Mouse (Mus musculus) megakaryocyte progenitor cell, adult 5-6 weeks (primary cell): ENCODE results near the gene Fcer2a. TPM values are rescaled to one million over a fixed set of nuclear protein-coding genes. Genes with fewer than 3 reads are reported as not detected.

Source experiments
- ATAC-seq: replicated peaks from 2 replicates; pipeline ENCODE4 v1.8.0; 2016; ENCODE audit warnings: mild to moderate bottlenecking, moderate TSS enrichment, inconsistent platforms; ENCODE audit not compliant: poor library complexity
- total RNA-seq, 2 experiments: library from RNA; stranded (forward) in 1 of 2; stranded (reverse) in 1 of 2; fragments of 157-497, 149-512 nt in 1 of 2; fragments of 200-1000 nt in 1 of 2; gene quantifications; 2 replicates each; pipeline versions ENCODE4 v1.2.3 to v1.2.4; 2015 to 2017

The Fcer2a gene
- total RNA-seq, 2 experiments from 2014 or later, result not detected

GRCm38 (mm10) chr8:3676993-3677579, 16.9 kb downstream of the Fcer2a start:
- peak; percentile 33 for ATAC-seq

- peak; percentile 77 for ATAC-seq
Measured at GRCm38 (mm10) chr8:3676131-3676992, 17.6 kb downstream of the Fcer2a start, which contains the start of gene Trappc5. TSS of gene Trappc5 (plus strand) at chr8:3676299.

GRCm38 (mm10) chr8:3674671-3675070, 19.3 kb downstream of the Fcer2a start:
- ATAC-seq, result no peak

GRCm38 (mm10) chr8:3671980-3672491, 21.9 kb downstream of the Fcer2a start, which contains the start of gene Fcor:
TSS of gene Fcor (minus strand) at chr8:3672362.
- ATAC-seq, result peak; percentile 65

- peak; percentile 51 for ATAC-seq
Measured at GRCm38 (mm10) chr8:3670388-3670787, 23.6 kb downstream of the Fcer2a start.

GRCm38 (mm10) chr8:3665507-3665906, 28.5 kb downstream of the Fcer2a start, which contains the start of gene Mcemp1:
TSS of gene Mcemp1 (plus strand) at chr8:3665754.
- ATAC-seq, result peak; percentile 43

GRCm38 (mm10) chr8:3664405-3664804, 29.6 kb downstream of the Fcer2a start:
- ATAC-seq, result peak; percentile 88

GRCm38 (mm10) chr8:3660889-3661288, 33.1 kb downstream of the Fcer2a start:
- ATAC-seq, result peak; percentile 64

- ATAC-seq, result no peak
Measured at GRCm38 (mm10) chr8:3656725-3657381, 37.1 kb downstream of the Fcer2a start.

- ATAC-seq, result no peak
Measured at GRCm38 (mm10) chr8:3655526-3655925, 38.4 kb downstream of the Fcer2a start, which contains the start of gene Retn. TSS of gene Retn (plus strand) at chr8:3655770.

GRCm38 (mm10) chr8:3654726-3655508, 39.1 kb downstream of the Fcer2a start:
- no peak for ATAC-seq

GRCm38 (mm10) chr8:3652845-3653244, 41.1 kb downstream of the Fcer2a start:
- ATAC-seq, result peak; percentile 12; the same call in 1 of the 2 replicates

GRCm38 (mm10) chr8:3648990-3649389, 45.0 kb downstream of the Fcer2a start:
- peak; percentile 20; the same call in 1 of the 2 replicates for ATAC-seq

GRCm38 (mm10) chr8:3648268-3648667, 45.7 kb downstream of the Fcer2a start:
- ATAC-seq, result peak; percentile 59

- ATAC-seq, result no peak
Measured at GRCm38 (mm10) chr8:3647561-3647960, 46.4 kb downstream of the Fcer2a start.

GRCm38 (mm10) chr8:3646824-3647531, 47.0 kb downstream of the Fcer2a start:
- ATAC-seq, result 0 out of 2 replicates have a peak, but pooled peaks have one; percentile 13

GRCm38 (mm10) chr8:3645804-3646203, 48.2 kb downstream of the Fcer2a start:
- peak; percentile 89 for ATAC-seq
